Mouse (Mus musculus) limb, embryonic 13.5 days (tissue): ENCODE results near the gene Zswim1. TPM values are rescaled to one million over a fixed set of nuclear protein-coding genes. Genes with fewer than 3 reads are reported as not detected.
"Not testable (repeated sequence)": the region's sequence is repeated elsewhere in the genome, so short reads cannot be mapped to it uniquely, and the experiment has no call there.

Source experiments
- ATAC-seq: fragments of 200-750 bp; cut with Nextera tagmentation; 2 replicates; pipeline ENCODE4 v1.8.0; 2017; ENCODE audit warnings: low read depth, moderate number of reproducible peaks, moderate TSS enrichment; ENCODE audit not compliant: low FRiP score
- H3K27ac ChIP-seq: fragments of 300-500 bp; sonication (generic); 2 replicates; pipeline ENCODE4 v1.5.1; 2015; ENCODE audit warnings: inconsistent platforms, mild to moderate bottlenecking, moderate library complexity
- H3K27me3 ChIP-seq: fragments of 300-500 bp; sonication (generic); 2 replicates; pipeline ENCODE4 v1.6.1; 2015; ENCODE audit warnings: mild to moderate bottlenecking, inconsistent platforms
- H3K36me3 ChIP-seq: fragments of 300-500 bp; sonication (generic); 2 replicates; pipeline ENCODE4 v1.6.1; 2015; ENCODE audit warnings: inconsistent platforms, mild to moderate bottlenecking, moderate library complexity
- H3K4me1 ChIP-seq: fragments of 300-500 bp; sonication (generic); 2 replicates; pipeline ENCODE4 v1.6.1; 2015; ENCODE audit warnings: inconsistent platforms
- H3K4me2 ChIP-seq: fragments of 300-500 bp; sonication (generic); replicated peaks from 2 replicates; pipeline ENCODE4 v1.6.1; 2015; ENCODE audit warnings: inconsistent platforms, mild to moderate bottlenecking, moderate library complexity
- H3K4me3 ChIP-seq: fragments of 300-500 bp; sonication (generic); 2 replicates; pipeline ENCODE4 v1.5.1; 2015; ENCODE audit warnings: moderate library complexity, mild to moderate bottlenecking, inconsistent platforms
- H3K9ac ChIP-seq: fragments of 300-500 bp; sonication (generic); 2 replicates; pipeline ENCODE4 v1.6.1; 2015; ENCODE audit warnings: mild to moderate bottlenecking, inconsistent platforms
- H3K9me3 ChIP-seq: fragments of 300-500 bp; sonication (generic); 2 replicates; pipeline ENCODE4 v1.6.1; 2016; ENCODE audit warnings: inconsistent platforms
- WGBS: fragments of 180-500 bp; shearing (Covaris S2); methylation state at CpG from one replicate; pipeline ENCODE4 v1.1.7; 2015; 5-methylcytosine and 5-hydroxymethylcytosine counted together
- polyA plus RNA-seq: library from polyadenylated mRNA; unstranded; fragments of >200 nt; fragmentation: Nextera tagmentation; extraction: Ambion mirVana; gene quantifications from 2 replicates; pipeline ENCODE4 v1.2.1, GENCODE M21; 2015

The Zswim1 gene
- polyA plus RNA-seq, 1 experiment from 2014 or later = 17.8 TPM

DNA sequence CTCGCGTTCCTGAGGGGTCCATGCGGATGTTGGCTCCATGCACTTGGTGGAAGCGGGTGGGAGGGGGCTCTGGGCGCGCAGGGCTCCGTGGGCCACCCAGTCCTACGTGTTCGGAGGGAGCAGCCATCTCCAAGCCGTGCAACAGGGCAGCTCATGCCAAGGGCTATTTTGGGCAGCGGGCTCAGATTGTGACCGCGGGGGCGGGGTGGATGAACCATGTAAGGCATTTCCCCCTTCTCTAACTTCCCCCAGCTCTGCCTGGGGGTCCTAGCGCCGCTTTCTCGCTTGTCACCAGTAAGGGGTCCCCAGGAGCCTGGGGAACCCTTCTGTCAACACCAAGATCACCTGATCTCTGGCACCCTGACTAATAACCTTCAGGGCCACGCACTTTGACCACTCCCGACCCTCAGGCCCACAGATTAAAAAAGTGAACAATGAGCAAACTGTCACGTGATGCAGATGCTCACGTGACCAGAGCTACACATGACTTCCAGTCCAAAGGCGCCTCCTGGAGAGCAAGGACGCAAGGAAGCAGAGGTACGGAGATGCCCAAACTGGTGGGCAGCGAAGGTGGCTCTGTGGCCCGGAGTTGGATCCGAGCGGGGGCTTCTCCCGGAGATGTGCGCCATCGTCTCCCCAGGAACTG, 11.0 kb downstream of the Zswim1 start, which contains the start of gene Neurl2:
Gene Neurl2 (minus strand): TSS at position 143 of the 646 bp plus-strand sequence.
- H3K36me3 ChIP-seq = peaks cover 37% of the 10 kb centered on the region
- H3K27me3 ChIP-seq = no peaks in the 10 kb centered on the region
- H3K4me3 ChIP-seq = peak within 1 kb of the TSS; percentile 78
- H3K9me3 ChIP-seq = no peaks in the 10 kb centered on the region
- peak within 1 kb of the TSS; percentile 86 for H3K9ac ChIP-seq
- under 1% methylated on average over 31 of the region's 31 CpGs for WGBS
- peak; percentile 75 for ATAC-seq
- H3K4me1 ChIP-seq = peaks cover 18% of the 10 kb centered on the region
- H3K4me2 ChIP-seq = peak within 1 kb of the TSS; percentile 98
- peak within 1 kb of the TSS; percentile 75 for H3K27ac ChIP-seq

GRCm38 (mm10) chr2:164834531-164834930, 12.0 kb downstream of the Zswim1 start:
- H3K9me3 ChIP-seq = no peaks in the 10 kb centered on the region
- ATAC-seq = no peak
- no peak overlapping the region for H3K27ac ChIP-seq
- H3K4me1 ChIP-seq = peaks cover 18% of the 10 kb centered on the region
- H3K9ac ChIP-seq = peak overlapping the region; percentile 86
- H3K4me2 ChIP-seq = peak overlapping the region; percentile 98
- WGBS = 43% methylated on average over 8 of the region's 8 CpGs
- peaks cover 41% of the 10 kb centered on the region for H3K36me3 ChIP-seq
- H3K27me3 ChIP-seq = no peaks in the 10 kb centered on the region
- H3K4me3 ChIP-seq = peak overlapping the region; percentile 78

DNA sequence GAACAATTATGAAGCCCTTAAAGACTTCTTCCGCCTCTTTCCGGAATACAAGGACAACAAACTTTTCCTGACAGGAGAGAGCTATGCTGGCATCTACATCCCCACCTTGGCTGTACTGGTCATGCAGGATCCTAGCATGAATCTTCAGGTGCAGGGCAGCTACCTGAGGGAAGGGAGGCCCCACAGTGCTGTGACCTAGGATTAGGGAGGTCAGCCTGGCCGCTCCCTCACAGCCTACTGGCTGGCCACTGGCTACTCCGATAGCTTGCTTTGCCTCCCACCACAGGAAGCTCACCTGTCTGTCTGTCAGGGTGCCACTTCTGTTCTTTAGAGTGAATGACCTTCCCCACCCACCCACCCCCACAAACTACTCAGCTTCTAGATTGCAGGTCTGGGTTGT, 12.7 kb downstream of the Zswim1 start:
- H3K4me3 ChIP-seq = peak overlapping the region; percentile 78
- H3K4me2 ChIP-seq = peak overlapping the region; percentile 98

DNA sequence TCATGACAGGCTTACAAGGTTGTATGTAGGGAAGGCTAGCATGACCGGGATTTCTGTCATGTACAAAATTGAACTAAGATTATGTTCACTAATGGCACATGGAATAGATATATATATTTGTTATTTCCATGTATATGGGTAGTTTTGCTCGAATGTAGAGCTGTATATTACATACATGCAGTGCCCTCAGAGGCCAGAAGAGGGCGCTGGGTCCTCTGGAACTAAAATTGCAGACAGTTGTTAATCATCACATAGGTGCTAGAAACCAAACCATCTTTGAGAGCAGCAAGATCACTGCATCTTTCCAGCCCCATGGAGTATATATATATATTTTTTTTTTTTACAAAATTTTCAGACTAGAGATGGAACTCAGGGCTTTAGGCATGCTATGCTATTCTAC, 23.3 kb downstream of the Zswim1 start:
- Histone ChIP-seq H3K9me3 (no peaks in the 10 kb centered on the region), H3K27ac (no peak overlapping the region), H3K4me1 (no peaks in the 10 kb centered on the region), H3K4me3 (no peak overlapping the region), H3K36me3 (peaks cover 3% of the 10 kb centered on the region; the same call in 1 of the 2 replicates), H3K4me2 (no peak overlapping the region), H3K27me3 (no peaks in the 10 kb centered on the region), H3K9ac (no peak overlapping the region)
- WGBS = 52% methylated on average over 3 of the region's 3 CpGs
- no peak for ATAC-seq

More for the DNA sequence above, 12.7 kb downstream of the Zswim1 start:
- H3K4me1 ChIP-seq = peaks cover 18% of the 10 kb centered on the region
- H3K9ac ChIP-seq = no peak overlapping the region
- H3K9me3 ChIP-seq = no peaks in the 10 kb centered on the region
- no peak overlapping the region for H3K27ac ChIP-seq
- H3K36me3 ChIP-seq = peaks cover 47% of the 10 kb centered on the region
- H3K27me3 ChIP-seq = no peaks in the 10 kb centered on the region
- 90% methylated on average over 4 of the region's 4 CpGs for WGBS
- no peak for ATAC-seq

DNA sequence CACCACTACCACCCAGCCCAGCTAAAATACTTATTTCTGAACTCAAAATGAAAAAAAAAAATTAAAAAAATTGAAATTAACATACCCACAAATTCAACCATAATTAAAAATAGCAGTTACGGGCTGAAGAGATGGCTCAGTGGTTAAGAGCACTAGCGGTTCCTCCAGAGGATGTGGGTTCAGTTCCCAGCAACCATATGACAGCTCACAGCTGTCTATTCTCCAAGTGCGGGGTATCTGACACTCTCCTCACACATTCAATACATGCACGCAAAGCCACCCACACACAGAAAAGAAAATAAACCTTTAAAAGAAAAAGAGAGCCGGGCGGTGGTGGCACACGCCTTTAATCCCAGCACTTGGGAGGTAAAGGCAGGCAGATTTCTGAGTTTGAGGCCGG, 27.6 kb downstream of the Zswim1 start:
- Histone ChIP-seq H3K27ac (no peak overlapping the region), H3K9ac (no peak overlapping the region), H3K36me3 (no peaks in the 10 kb centered on the region), H3K4me1 (no peaks in the 10 kb centered on the region), H3K9me3 (no peaks in the 10 kb centered on the region), H3K4me2 (no peak overlapping the region), H3K27me3 (peaks cover 23% of the 10 kb centered on the region), H3K4me3 (no peak overlapping the region)
- ATAC-seq = no peak
- 87% methylated on average over 8 of the region's 8 CpGs for WGBS

DNA sequence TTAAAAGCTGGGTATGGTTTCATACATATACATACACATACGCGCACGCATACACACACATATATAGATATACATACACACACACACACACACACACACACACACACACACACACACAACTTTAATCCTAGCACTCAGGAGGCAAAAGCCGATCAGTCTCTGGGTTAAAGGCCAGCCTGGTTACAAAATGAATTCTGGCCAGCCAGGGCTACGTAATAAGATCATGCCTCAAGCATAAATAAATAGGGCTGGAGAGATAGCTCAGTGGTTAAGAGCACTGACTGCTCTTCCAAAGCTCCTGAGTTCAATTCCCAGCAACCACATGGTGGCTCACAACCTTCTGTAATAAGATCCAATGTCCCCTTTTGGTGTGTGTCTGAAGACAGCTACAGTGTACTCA, 33.1 kb downstream of the Zswim1 start:
- not testable (repeated sequence) for H3K36me3 ChIP-seq, H3K9me3 ChIP-seq, ATAC-seq, H3K27ac ChIP-seq, H3K9ac ChIP-seq
- Histone ChIP-seq H3K27me3 (peaks cover 72% of the 10 kb centered on the region), H3K4me3 (0 out of 2 replicates have a peak overlapping the region, but pooled peaks have one; percentile 52), H3K4me2 (peak overlapping the region; percentile 96), H3K4me1 (peaks cover 20% of the 10 kb centered on the region)
- 79% methylated on average over 5 of the region's 5 CpGs for WGBS

- H3K9me3 ChIP-seq = no peaks in the 10 kb centered on the region
- no peaks in the 10 kb centered on the region for H3K36me3 ChIP-seq
- peak overlapping the region; percentile 52 for H3K4me3 ChIP-seq
- ATAC-seq = peak; percentile 42; the same call in 1 of the 2 replicates
- WGBS = 1% methylated on average over 42 of the region's 42 CpGs
- H3K9ac ChIP-seq = peak overlapping the region; percentile 54
- H3K27ac ChIP-seq = peak overlapping the region; percentile 52; the same call in 1 of the 2 replicates
- peaks cover 20% of the 10 kb centered on the region for H3K4me1 ChIP-seq
- peak overlapping the region; percentile 96 for H3K4me2 ChIP-seq
- H3K27me3 ChIP-seq = peaks cover 72% of the 10 kb centered on the region
Observed at GRCm38 (mm10) chr2:164856309-164857100, 34.0 kb downstream of the Zswim1 start.

DNA sequence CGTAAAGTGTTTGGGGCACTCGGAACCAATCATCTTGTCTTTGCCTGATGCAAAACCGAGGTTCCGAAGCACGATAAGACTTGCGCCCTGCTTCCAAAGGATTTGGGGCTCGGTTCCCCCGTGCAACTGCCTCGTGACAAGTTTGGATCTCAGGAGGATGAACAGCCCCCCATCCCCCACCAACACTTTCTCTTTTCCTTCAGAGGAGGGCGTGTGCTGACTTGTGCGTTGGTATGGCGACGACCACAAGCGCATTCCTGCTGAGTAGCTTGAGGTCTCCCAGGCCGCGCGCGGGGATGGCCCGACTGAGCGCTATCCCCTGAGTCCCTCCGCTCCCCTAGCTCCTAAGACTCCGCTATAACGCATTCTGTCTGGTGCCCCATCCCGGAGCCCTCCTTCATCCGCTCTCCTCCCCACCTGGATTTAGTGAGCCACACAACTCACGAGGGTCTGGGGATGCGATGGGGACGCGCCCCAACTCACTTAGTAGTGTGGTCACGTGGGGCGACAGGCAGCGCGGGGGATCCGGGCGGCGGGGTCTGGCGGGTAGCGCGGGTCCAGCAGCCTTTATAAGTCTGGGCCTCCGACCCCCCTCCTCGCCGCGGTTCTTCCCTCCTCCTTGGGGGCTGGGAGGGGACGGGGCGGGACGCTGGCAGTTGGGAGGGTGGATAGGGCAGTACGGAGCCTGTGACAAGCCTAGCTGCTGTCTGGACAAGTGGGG, 34.8 kb downstream of the Zswim1 start, which contains the start of gene Pltp:
Gene Pltp (minus strand): TSS at position 611 of the 721 bp plus-strand sequence.
- H3K9me3 ChIP-seq = no peaks in the 10 kb centered on the region
- peak; percentile 58 for ATAC-seq
- H3K9ac ChIP-seq = peak within 1 kb of the TSS; percentile 64
- peaks cover 72% of the 10 kb centered on the region for H3K27me3 ChIP-seq
- WGBS = under 1% methylated on average over 47 of the region's 47 CpGs
- H3K36me3 ChIP-seq = no peaks in the 10 kb centered on the region
- H3K4me2 ChIP-seq = peak within 1 kb of the TSS; percentile 96
- H3K27ac ChIP-seq = peak within 1 kb of the TSS; percentile 52
- peak within 1 kb of the TSS; percentile 52 for H3K4me3 ChIP-seq
- peaks cover 25% of the 10 kb centered on the region for H3K4me1 ChIP-seq

GRCm38 (mm10) chr2:164857842-164858553, 35.5 kb downstream of the Zswim1 start:
- Histone ChIP-seq H3K27ac (0 out of 2 replicates have a peak overlapping the region, but pooled peaks have one; percentile 34), H3K4me1 (peaks cover 30% of the 10 kb centered on the region), H3K9me3 (no peaks in the 10 kb centered on the region), H3K27me3 (peaks cover 66% of the 10 kb centered on the region), H3K4me2 (peak overlapping the region; percentile 96), H3K9ac (peak overlapping the region; percentile 64; the same call in 1 of the 2 replicates), H3K36me3 (no peaks in the 10 kb centered on the region), H3K4me3 (peak overlapping the region; percentile 52)
- no peak for ATAC-seq
- WGBS = 5% methylated on average over 19 of the region's 19 CpGs

GRCm38 (mm10) chr2:164859155-164859554, 36.7 kb downstream of the Zswim1 start:
- peaks cover 30% of the 10 kb centered on the region for H3K4me1 ChIP-seq
- no peaks in the 10 kb centered on the region for H3K9me3 ChIP-seq
- no peak for ATAC-seq
- no peaks in the 10 kb centered on the region for H3K36me3 ChIP-seq
- H3K27ac ChIP-seq = no peak overlapping the region
- no peak overlapping the region for H3K4me3 ChIP-seq
- WGBS = 42% methylated on average over 2 of the region's 2 CpGs
- H3K9ac ChIP-seq = no peak overlapping the region
- H3K27me3 ChIP-seq = peaks cover 59% of the 10 kb centered on the region
- H3K4me2 ChIP-seq = no peak overlapping the region

- H3K4me3 ChIP-seq = no peak overlapping the region
- H3K4me2 ChIP-seq = no peak overlapping the region
- no peaks in the 10 kb centered on the region for H3K9me3 ChIP-seq
- no peak for ATAC-seq
- H3K9ac ChIP-seq = no peak overlapping the region
- H3K27ac ChIP-seq = no peak overlapping the region
- peaks cover 52% of the 10 kb centered on the region for H3K27me3 ChIP-seq
- WGBS = 50% methylated on average over 9 of the region's 9 CpGs
- H3K36me3 ChIP-seq = no peaks in the 10 kb centered on the region
- H3K4me1 ChIP-seq = peaks cover 30% of the 10 kb centered on the region
Observed at GRCm38 (mm10) chr2:164859640-164860432, 37.4 kb downstream of the Zswim1 start.
